Mouse (Mus musculus) ES-Bruce4 (cell line): ENCODE measurements at regions not wholly inside any gene's neighbourhood (a gene's known extent, or its start where the extent isn't known, plus 50 kb on each side); places are given as distances from the start of the nearest gene placed in this dataset.

Source experiments
- CTCF ChIP-seq: IDR thresholded peaks from one replicate; pipeline ENCODE4 v1.8.1; 2011; ENCODE audit warnings: low read depth, low read length
- POLR2A ChIP-seq: IDR thresholded peaks from one replicate; pipeline ENCODE4 v1.8.1; 2011; ENCODE audit warnings: low read length; ENCODE audit not compliant: insufficient read depth

DNA sequence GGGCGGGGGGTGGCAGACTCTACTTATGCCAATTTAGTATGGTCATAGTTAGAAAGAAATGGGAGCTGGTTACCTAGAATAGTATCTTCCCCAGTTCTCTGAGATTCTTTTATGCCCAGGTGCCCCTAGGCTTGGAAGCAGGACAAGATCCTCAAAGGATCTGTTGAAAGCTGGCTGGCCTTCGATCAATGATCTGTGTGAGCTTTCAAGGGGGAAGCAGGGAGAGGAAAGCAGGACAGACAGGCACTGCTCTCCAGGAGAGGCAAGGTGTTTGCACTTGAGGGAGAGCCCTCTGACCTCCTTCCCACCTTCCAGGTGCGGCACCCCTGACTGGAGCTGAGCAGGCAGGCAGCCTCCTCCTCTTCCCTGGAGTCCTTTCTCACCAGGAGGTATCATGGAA is 91.3 kb upstream of the Syt6 start:
- TF ChIP-seq POLR2A (no peak), CTCF (no peak)
